Mouse (Mus musculus) ES-E14 (cell line): Measurements from ENCODE around the gene Filip1.

Experiments used
- CHD2 ChIP-seq: IDR thresholded peaks from 2 replicates; pipeline ENCODE4 v1.6.1; 2014; ENCODE audit warnings: mild to moderate bottlenecking, low read depth, low read length, inconsistent platforms
- HCFC1 ChIP-seq: IDR thresholded peaks from 2 replicates; pipeline ENCODE4 v1.6.1; 2012; ENCODE audit warnings: low read length, inconsistent platforms, borderline replicate concordance; ENCODE audit not compliant: insufficient read depth
- ZNF384 ChIP-seq: IDR thresholded peaks from 2 replicates; pipeline ENCODE4 v1.6.1; 2012; ENCODE audit warnings: low read depth, low read length, inconsistent platforms

DNA sequence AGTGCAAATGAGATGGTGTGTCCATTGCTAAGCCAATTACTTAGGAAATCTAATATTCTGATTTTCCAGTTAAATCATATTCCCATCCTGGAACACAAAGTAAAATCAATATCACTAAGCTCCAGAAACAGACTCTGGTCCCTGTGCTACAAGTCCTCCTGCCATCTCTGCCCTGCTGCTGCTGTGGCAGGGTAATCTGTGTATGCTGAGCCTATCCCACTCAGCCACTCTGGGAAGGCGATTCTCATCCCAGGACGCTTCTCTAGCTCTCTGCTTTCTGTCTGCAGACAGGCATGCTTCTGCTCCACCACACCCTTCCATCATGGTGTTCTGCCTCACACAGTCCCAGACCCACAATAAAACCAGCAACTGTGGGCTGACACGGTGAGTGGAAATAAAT is 7.8 kb upstream of the Filip1 start:
- no peak for TF ChIP-seq CHD2
- no peak for TF ChIP-seq ZNF384
- TF ChIP-seq HCFC1: no peak
